Mouse (Mus musculus) stomach, embryonic 14.5 days (tissue): ENCODE measurements around the gene Stra6l. TPM values are rescaled to one million over a fixed set of nuclear protein-coding genes. Genes with fewer than 3 reads are reported as not detected.

Experiments
- ATAC-seq: fragments of 200-750 bp; cut with Nextera tagmentation; 2 replicates; pipeline ENCODE4 v1.8.0; 2017; ENCODE audit warnings: low read depth, moderate TSS enrichment; ENCODE audit not compliant: insufficient number of reproducible peaks, insufficient read depth, low FRiP score
- H3K27ac ChIP-seq: fragments of 300-500 bp; sonication (generic); 2 replicates; pipeline ENCODE4 v1.5.1; 2014; ENCODE audit warnings: mild to moderate bottlenecking, low read length, moderate library complexity, mixed read lengths
- H3K27me3 ChIP-seq: fragments of 300-500 bp; sonication (generic); 2 replicates; pipeline ENCODE4 v1.6.1; 2014; ENCODE audit warnings: low read length, control low read depth, mixed read lengths; ENCODE audit not compliant: control insufficient read depth, insufficient read depth
- H3K36me3 ChIP-seq: fragments of 300-500 bp; sonication (generic); 2 replicates; pipeline ENCODE4 v1.6.1; 2014; ENCODE audit warnings: mild to moderate bottlenecking, control low read depth, low read length, moderate library complexity, mixed read lengths; ENCODE audit not compliant: control insufficient read depth, insufficient read depth
- H3K4me1 ChIP-seq: fragments of 300-500 bp; sonication (generic); 2 replicates; pipeline ENCODE4 v1.6.1; 2014; ENCODE audit warnings: low read length, control low read depth, mixed read lengths; ENCODE audit not compliant: control insufficient read depth, insufficient read depth
- H3K4me2 ChIP-seq: fragments of 300-500 bp; sonication (generic); replicated peaks from 2 replicates; pipeline ENCODE4 v1.6.1; 2014; ENCODE audit warnings: low read depth, low read length, control low read depth
- H3K4me3 ChIP-seq: fragments of 300-500 bp; sonication (generic); 2 replicates; pipeline ENCODE4 v1.5.1; 2014; ENCODE audit warnings: low read depth, low read length, control low read depth
- H3K9ac ChIP-seq: fragments of 300-500 bp; sonication (generic); replicated peaks from 2 replicates; pipeline ENCODE4 v1.6.1; 2014; ENCODE audit warnings: low read depth, mild to moderate bottlenecking, control low read depth, low read length, moderate library complexity, mixed read lengths
- H3K9me3 ChIP-seq: fragments of 300-500 bp; sonication (generic); 2 replicates; pipeline ENCODE4 v1.6.1; 2016; ENCODE audit warnings: low read depth, low read length, control low read depth; ENCODE audit not compliant: control insufficient read depth
- WGBS: fragments of 180-500 bp; shearing (Covaris S2); extraction: QIAGEN DNeasy Blood & Tissue Kit; methylation state at CpG from one replicate; pipeline ENCODE4 v1.1.7; 2014; 5-methylcytosine and 5-hydroxymethylcytosine counted together
- polyA plus RNA-seq: library from polyadenylated mRNA; unstranded; fragments of >200 nt; fragmentation: Nextera tagmentation; extraction: Ambion mirVana; gene quantifications from 2 replicates; pipeline ENCODE4 v1.2.1, GENCODE M21; 2014

Stra6l gene
- polyA plus RNA-seq, 1 experiment from 2014 or later, result 0.12 TPM

- WGBS, result 4% methylated on average over 17 of the region's 17 CpGs
- H3K27me3 ChIP-seq, result peaks cover 6% of the 10 kb centered on the region
- ATAC-seq, result peak; percentile 73; the same call in 1 of the 2 replicates
- no peaks in the 10 kb centered on the region for H3K9me3 ChIP-seq
- peak overlapping the region; percentile 8; the same call in 1 of the 2 replicates for H3K4me3 ChIP-seq
- peak overlapping the region; percentile 42 for H3K4me2 ChIP-seq
- H3K36me3 ChIP-seq, result no peaks in the 10 kb centered on the region
- H3K27ac ChIP-seq, result peak overlapping the region; percentile 44; the same call in 1 of the 2 replicates
- peaks cover 14% of the 10 kb centered on the region; the same call in 1 of the 2 replicates for H3K4me1 ChIP-seq
- no peak overlapping the region for H3K9ac ChIP-seq
Measured at GRCm38 (mm10) chr4:45819208-45819931, 29.1 kb upstream of the Stra6l start.

GRCm38 (mm10) chr4:45820074-45820830 is 28.2 kb upstream of the Stra6l start:
- WGBS, result 39% methylated on average over 8 of the region's 8 CpGs
- H3K4me3 ChIP-seq, result 0 out of 2 replicates have a peak overlapping the region, but pooled peaks have one; percentile 0
- H3K27me3 ChIP-seq, result peaks cover 15% of the 10 kb centered on the region
- ATAC-seq, result no peak
- no peak overlapping the region for H3K9ac ChIP-seq
- no peaks in the 10 kb centered on the region for H3K9me3 ChIP-seq
- peaks cover 14% of the 10 kb centered on the region; the same call in 1 of the 2 replicates for H3K4me1 ChIP-seq
- H3K27ac ChIP-seq, result peak overlapping the region; percentile 44; the same call in 1 of the 2 replicates
- peak overlapping the region; percentile 42; the same call in 1 of the 2 replicates for H3K4me2 ChIP-seq
- H3K36me3 ChIP-seq, result no peaks in the 10 kb centered on the region

GRCm38 (mm10) chr4:45821995-45822394 is 26.5 kb upstream of the Stra6l start:
- 30% methylated on average over 3 of the region's 3 CpGs for WGBS

GRCm38 (mm10) chr4:45822781-45823575 is 25.5 kb upstream of the Stra6l start:
- Histone ChIP-seq H3K27ac (no peak overlapping the region), H3K36me3 (no peaks in the 10 kb centered on the region), H3K4me2 (no peak overlapping the region), H3K27me3 (peaks cover 42% of the 10 kb centered on the region), H3K9me3 (no peaks in the 10 kb centered on the region), H3K4me3 (no peak overlapping the region), H3K9ac (no peak overlapping the region), H3K4me1 (peaks cover 17% of the 10 kb centered on the region; the same call in 1 of the 2 replicates)
- ATAC-seq, result no peak
- 34% methylated on average over 11 of the region's 11 CpGs for WGBS

More at GRCm38 (mm10) chr4:45821995-45822394, 26.5 kb upstream of the Stra6l start:
- Histone ChIP-seq H3K9me3 (no peaks in the 10 kb centered on the region), H3K36me3 (no peaks in the 10 kb centered on the region), H3K4me3 (no peak overlapping the region), H3K27ac (no peak overlapping the region), H3K27me3 (peaks cover 32% of the 10 kb centered on the region), H3K4me2 (no peak overlapping the region), H3K4me1 (peaks cover 17% of the 10 kb centered on the region; the same call in 1 of the 2 replicates), H3K9ac (no peak overlapping the region)
- no peak for ATAC-seq

GRCm38 (mm10) chr4:45824049-45824760 is 24.3 kb upstream of the Stra6l start:
- ATAC-seq, result no peak
- H3K9me3 ChIP-seq, result no peaks in the 10 kb centered on the region
- WGBS, result 11% methylated on average over 10 of the region's 10 CpGs

GRCm38 (mm10) chr4:45824761-45825556 is 23.5 kb upstream of the Stra6l start:
- Histone ChIP-seq H3K4me3 (no peak overlapping the region), H3K9me3 (no peaks in the 10 kb centered on the region), H3K9ac (no peak overlapping the region), H3K4me2 (no peak overlapping the region), H3K27me3 (peaks cover 45% of the 10 kb centered on the region), H3K4me1 (peaks cover 3% of the 10 kb centered on the region; the same call in 1 of the 2 replicates), H3K36me3 (no peaks in the 10 kb centered on the region), H3K27ac (no peak overlapping the region)
- no peak for ATAC-seq
- WGBS, result 34% methylated on average over 14 of the region's 14 CpGs

More at GRCm38 (mm10) chr4:45824049-45824760, 24.3 kb upstream of the Stra6l start:
- H3K4me3 ChIP-seq, result no peak overlapping the region
- no peak overlapping the region for H3K27ac ChIP-seq
- no peaks in the 10 kb centered on the region for H3K36me3 ChIP-seq
- H3K4me1 ChIP-seq, result peaks cover 10% of the 10 kb centered on the region; the same call in 1 of the 2 replicates
- peaks cover 45% of the 10 kb centered on the region for H3K27me3 ChIP-seq
- no peak overlapping the region for H3K9ac ChIP-seq
- no peak overlapping the region for H3K4me2 ChIP-seq

GRCm38 (mm10) chr4:45826275-45827040 is 22.0 kb upstream of the Stra6l start, which contains the start of gene Igfbpl1:
Igfbpl1 (minus strand) TSS chr4:45826923.
- Histone ChIP-seq H3K9me3 (no peaks in the 10 kb centered on the region), H3K9ac (no peak within 1 kb of the TSS; the same call in 1 of the 2 replicates), H3K27ac (no peak within 1 kb of the TSS), H3K4me2 (peak within 1 kb of the TSS; percentile 62), H3K36me3 (no peaks in the 10 kb centered on the region), H3K4me1 (peaks cover 3% of the 10 kb centered on the region; the same call in 1 of the 2 replicates), H3K4me3 (peak within 1 kb of the TSS; percentile 40), H3K27me3 (peaks cover 45% of the 10 kb centered on the region)
- ATAC-seq, result peak; percentile 42; the same call in 1 of the 2 replicates
- WGBS, result 1% methylated on average over 91 of the region's 91 CpGs
